Mouse (Mus musculus): ENCODE measurements at regions not wholly inside any gene's neighbourhood (a gene's known extent, or its start where the extent isn't known, plus 50 kb on each side); places are given as distances from the start of the nearest gene placed in this dataset.
A peak's percentile ranks its signal among the peaks of the same experiment; 100 is the strongest.

- Histone ChIP-seq H3K9me3 (ENCODE audit: control insufficient read depth, low read length) (no peaks in the 10 kb centered on the region), H3K27me3 (ENCODE audit: control insufficient read depth, insufficient read depth, low read length) (no peaks in the 10 kb centered on the region), H3K27ac (ENCODE audit: low read depth, low read length) (no peak overlapping the region), H3K4me2 (replicated peaks; ENCODE audit: low read depth, low read length) (no peak overlapping the region), H3K9ac (ENCODE audit: low read depth, low read length) (no peak overlapping the region), H3K4me1 (ENCODE audit: control insufficient read depth, insufficient read depth, low read length) (no peaks in the 10 kb centered on the region), H3K4me3 (ENCODE audit: low read length) (no peak overlapping the region), H3K36me3 (ENCODE audit: control insufficient read depth, insufficient read depth, low read length) (no peaks in the 10 kb centered on the region)
- ATAC-seq (ENCODE audit: low FRiP score, low TSS enrichment): no peak
- 67% methylated on average over 4 of the region's 4 CpGs for WGBS
Measured at GRCm38 (mm10) chr14:102891552-102891951, 90.9 kb downstream of the Kctd12 start.

GRCm38 (mm10) chr14:102885240-102885598, 97.2 kb downstream of the Kctd12 start:
- Histone ChIP-seq H3K27me3 (ENCODE audit: control insufficient read depth, insufficient read depth, low read length) (no peaks in the 10 kb centered on the region), H3K4me3 (ENCODE audit: low read length) (no peak overlapping the region), H3K36me3 (ENCODE audit: control insufficient read depth, insufficient read depth, low read length) (no peaks in the 10 kb centered on the region), H3K27ac (ENCODE audit: low read depth, low read length) (no peak overlapping the region), H3K9me3 (ENCODE audit: control insufficient read depth, low read length) (no peaks in the 10 kb centered on the region), H3K9ac (ENCODE audit: low read depth, low read length) (no peak overlapping the region), H3K4me1 (ENCODE audit: control insufficient read depth, insufficient read depth, low read length) (no peaks in the 10 kb centered on the region), H3K4me2 (replicated peaks; ENCODE audit: low read depth, low read length) (no peak overlapping the region)
- 88% methylated on average over 2 of the region's 2 CpGs for WGBS
- ATAC-seq (ENCODE audit: low FRiP score, low TSS enrichment): no peak

- no peak for ATAC-seq (ENCODE audit: low FRiP score, low TSS enrichment)
- 85% methylated on average over 10 of the region's 10 CpGs for WGBS
- Histone ChIP-seq H3K27ac (ENCODE audit: low read depth, low read length) (no peak overlapping the region), H3K4me2 (replicated peaks; ENCODE audit: low read depth, low read length) (no peak overlapping the region), H3K27me3 (ENCODE audit: control insufficient read depth, insufficient read depth, low read length) (no peaks in the 10 kb centered on the region), H3K4me3 (ENCODE audit: low read length) (no peak overlapping the region), H3K36me3 (ENCODE audit: control insufficient read depth, insufficient read depth, low read length) (no peaks in the 10 kb centered on the region), H3K9ac (ENCODE audit: low read depth, low read length) (no peak overlapping the region), H3K9me3 (ENCODE audit: control insufficient read depth, low read length) (no peaks in the 10 kb centered on the region), H3K4me1 (ENCODE audit: control insufficient read depth, insufficient read depth, low read length) (no peaks in the 10 kb centered on the region)
Measured at GRCm38 (mm10) chr14:102884539-102885239, 97.7 kb downstream of the Kctd12 start.

GRCm38 (mm10) chr14:102883344-102884122, 98.9 kb downstream of the Kctd12 start:
- Histone ChIP-seq H3K4me2 (replicated peaks; ENCODE audit: low read depth, low read length) (no peak overlapping the region), H3K27ac (ENCODE audit: low read depth, low read length) (no peak overlapping the region), H3K4me1 (ENCODE audit: control insufficient read depth, insufficient read depth, low read length) (no peaks in the 10 kb centered on the region), H3K9me3 (ENCODE audit: control insufficient read depth, low read length) (no peaks in the 10 kb centered on the region), H3K4me3 (ENCODE audit: low read length) (no peak overlapping the region), H3K36me3 (ENCODE audit: control insufficient read depth, insufficient read depth, low read length) (no peaks in the 10 kb centered on the region), H3K9ac (ENCODE audit: low read depth, low read length) (no peak overlapping the region), H3K27me3 (ENCODE audit: control insufficient read depth, insufficient read depth, low read length) (no peaks in the 10 kb centered on the region)
- peak; percentile 84 for ATAC-seq (ENCODE audit: low FRiP score, low TSS enrichment)
- 81% methylated on average over 15 of the region's 15 CpGs for WGBS

- Histone ChIP-seq H3K4me1 (ENCODE audit: control insufficient read depth, insufficient read depth, low read length) (no peaks in the 10 kb centered on the region), H3K9me3 (ENCODE audit: control insufficient read depth, low read length) (no peaks in the 10 kb centered on the region), H3K4me2 (replicated peaks; ENCODE audit: low read depth, low read length) (no peak overlapping the region), H3K36me3 (ENCODE audit: control insufficient read depth, insufficient read depth, low read length) (no peaks in the 10 kb centered on the region), H3K27me3 (ENCODE audit: control insufficient read depth, insufficient read depth, low read length) (no peaks in the 10 kb centered on the region), H3K27ac (ENCODE audit: low read depth, low read length) (no peak overlapping the region), H3K4me3 (ENCODE audit: low read length) (no peak overlapping the region), H3K9ac (ENCODE audit: low read depth, low read length) (no peak overlapping the region)
- WGBS: 72% methylated on average over 3 of the region's 3 CpGs
- no peak for ATAC-seq (ENCODE audit: low FRiP score, low TSS enrichment)
Measured at GRCm38 (mm10) chr14:102882281-102882680, 100.2 kb downstream of the Kctd12 start.

GRCm38 (mm10) chr14:102880658-102881083, 101.8 kb downstream of the Kctd12 start:
- no peaks in the 10 kb centered on the region for H3K4me1 ChIP-seq (ENCODE audit: control insufficient read depth, insufficient read depth, low read length)

GRCm38 (mm10) chr14:102878572-102878971, 103.9 kb downstream of the Kctd12 start:
- Histone ChIP-seq H3K9me3 (ENCODE audit: control insufficient read depth, low read length) (no peaks in the 10 kb centered on the region), H3K27ac (ENCODE audit: low read depth, low read length) (no peak overlapping the region), H3K4me1 (ENCODE audit: control insufficient read depth, insufficient read depth, low read length) (no peaks in the 10 kb centered on the region), H3K36me3 (ENCODE audit: control insufficient read depth, insufficient read depth, low read length) (no peaks in the 10 kb centered on the region), H3K9ac (ENCODE audit: low read depth, low read length) (no peak overlapping the region), H3K27me3 (ENCODE audit: control insufficient read depth, insufficient read depth, low read length) (no peaks in the 10 kb centered on the region), H3K4me3 (ENCODE audit: low read length) (no peak overlapping the region), H3K4me2 (replicated peaks; ENCODE audit: low read depth, low read length) (no peak overlapping the region)
- 91% methylated on average over 6 of the region's 6 CpGs for WGBS
- ATAC-seq (ENCODE audit: low FRiP score, low TSS enrichment): no peak

More at GRCm38 (mm10) chr14:102880658-102881083, 101.8 kb downstream of the Kctd12 start:
- Histone ChIP-seq H3K27ac (ENCODE audit: low read depth, low read length) (no peak overlapping the region; the same call in 1 of the 2 replicates), H3K9me3 (ENCODE audit: control insufficient read depth, low read length) (no peaks in the 10 kb centered on the region), H3K9ac (ENCODE audit: low read depth, low read length) (no peak overlapping the region), H3K36me3 (ENCODE audit: control insufficient read depth, insufficient read depth, low read length) (no peaks in the 10 kb centered on the region), H3K27me3 (ENCODE audit: control insufficient read depth, insufficient read depth, low read length) (no peaks in the 10 kb centered on the region), H3K4me2 (replicated peaks; ENCODE audit: low read depth, low read length) (no peak overlapping the region), H3K4me3 (ENCODE audit: low read length) (no peak overlapping the region)
- peak; percentile 55; the same call in 1 of the 2 replicates for ATAC-seq (ENCODE audit: low FRiP score, low TSS enrichment)
- 59% methylated on average over 1 of the region's 1 CpGs for WGBS

- no peak overlapping the region for H3K4me2 ChIP-seq (replicated peaks; ENCODE audit: low read depth, low read length)
- no peaks in the 10 kb centered on the region for H3K27me3 ChIP-seq (ENCODE audit: control insufficient read depth, insufficient read depth, low read length)
- H3K9ac ChIP-seq (ENCODE audit: low read depth, low read length): no peak overlapping the region
- H3K27ac ChIP-seq (ENCODE audit: low read depth, low read length): no peak overlapping the region
- H3K36me3 ChIP-seq (ENCODE audit: control insufficient read depth, insufficient read depth, low read length): no peaks in the 10 kb centered on the region
- no peak overlapping the region for H3K4me3 ChIP-seq (ENCODE audit: low read length)
- 75% methylated on average over 1 of the region's 1 CpGs for WGBS
- ATAC-seq (ENCODE audit: low FRiP score, low TSS enrichment): no peak
- no peaks in the 10 kb centered on the region for H3K4me1 ChIP-seq (ENCODE audit: control insufficient read depth, insufficient read depth, low read length)
- no peaks in the 10 kb centered on the region for H3K9me3 ChIP-seq (ENCODE audit: control insufficient read depth, low read length)
Measured at GRCm38 (mm10) chr14:102868160-102868559, 114.3 kb downstream of the Kctd12 start.

- H3K27ac ChIP-seq (ENCODE audit: low read depth, low read length): no peak overlapping the region
- no peaks in the 10 kb centered on the region for H3K9me3 ChIP-seq (ENCODE audit: control insufficient read depth, low read length)
- no peaks in the 10 kb centered on the region for H3K36me3 ChIP-seq (ENCODE audit: control insufficient read depth, insufficient read depth, low read length)
- H3K4me3 ChIP-seq (ENCODE audit: low read length): no peak overlapping the region
- 91% methylated on average over 2 of the region's 2 CpGs for WGBS
- no peak for ATAC-seq (ENCODE audit: low FRiP score, low TSS enrichment)
- H3K4me1 ChIP-seq (ENCODE audit: control insufficient read depth, insufficient read depth, low read length): no peaks in the 10 kb centered on the region
- no peak overlapping the region for H3K9ac ChIP-seq (ENCODE audit: low read depth, low read length)
- no peaks in the 10 kb centered on the region for H3K27me3 ChIP-seq (ENCODE audit: control insufficient read depth, insufficient read depth, low read length)
- no peak overlapping the region for H3K4me2 ChIP-seq (replicated peaks; ENCODE audit: low read depth, low read length)
Measured at GRCm38 (mm10) chr14:102867697-102868096, 114.7 kb downstream of the Kctd12 start.

All from kidney, embryonic 14.5 days (tissue).